Mouse (Mus musculus) layer of hippocampus, adult 2 months (tissue): ENCODE measurements at regions not wholly inside any gene's neighbourhood (a gene's known extent, or its start where the extent isn't known, plus 50 kb on each side); places are given as distances from the start of the nearest gene placed in this dataset.

ENCODE experiments used
- DNase-seq, 2 experiments: peaks; one replicate each; pipeline ENCODE4 v3.0.0; 2022; ENCODE audit warnings: low spot score in 2 of 2
- H3K27ac ChIP-seq: fragments of 200-600 bp; 2 replicates; pipeline ENCODE4 v1.8.1; 2022
- H3K4me3 ChIP-seq: fragments of 200-600 bp; 2 replicates; pipeline ENCODE4 v1.8.1; 2022; ENCODE audit warnings: mild to moderate bottlenecking
- CTCF ChIP-seq: fragments of 200-600 bp; conservative IDR thresholded peaks from 2 replicates; pipeline ENCODE4 v1.8.1; 2022; ENCODE audit warnings: antibody characterized with exemption, mild to moderate bottlenecking, moderate library complexity

GRCm38 (mm10) chr14:62216995-62217394 lies 75.4 kb upstream of the Rnaseh2b start:
- TF ChIP-seq CTCF = no peak
- DNase-seq = no peak
- H3K27ac ChIP-seq = no peak overlapping the region
- no peak overlapping the region for H3K4me3 ChIP-seq

DNA sequence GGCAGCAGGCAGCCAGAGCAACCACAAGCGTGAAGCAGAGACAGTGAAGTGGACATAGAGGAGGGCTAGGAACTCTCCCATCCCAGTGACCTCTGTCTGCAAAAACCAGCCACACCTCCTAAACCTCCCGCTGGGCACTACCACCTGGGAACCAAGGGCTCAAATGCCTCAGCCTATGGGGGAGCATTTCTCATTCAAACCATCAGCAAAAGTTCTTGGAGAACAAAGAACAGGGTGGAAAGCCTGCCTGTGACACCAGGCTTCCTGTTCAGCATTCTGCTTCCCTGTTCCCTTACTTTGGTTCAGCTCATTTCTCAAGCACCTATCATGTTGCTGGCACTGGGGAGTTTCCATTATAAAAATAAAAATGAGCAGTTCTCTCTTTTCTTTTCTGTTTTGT lies 74.4 kb upstream of the Rnaseh2b start:
- TF ChIP-seq CTCF = no peak
- DNase-seq = no peak

DNA sequence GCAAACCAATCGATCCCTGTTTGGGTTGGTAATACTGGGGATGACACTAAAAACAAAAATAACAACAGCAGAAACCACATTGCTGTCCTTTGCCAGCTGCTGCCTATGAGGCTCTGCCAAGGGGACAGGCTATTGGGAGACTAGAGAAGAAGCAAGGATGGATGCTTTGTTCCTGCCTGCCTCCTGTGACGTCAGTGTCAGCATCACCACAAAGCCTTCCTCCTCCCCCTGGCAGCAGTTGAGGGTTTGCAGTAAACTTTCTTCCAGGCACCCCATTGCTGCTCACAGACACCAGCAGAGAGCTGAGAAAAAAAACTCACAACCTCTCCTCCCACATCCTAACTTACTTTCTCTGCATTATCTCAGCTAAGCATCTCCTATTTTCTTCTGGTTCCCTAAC lies 73.7 kb upstream of the Rnaseh2b start:
- Histone ChIP-seq H3K27ac (no peak overlapping the region), H3K4me3 (no peak overlapping the region)
- no peak for TF ChIP-seq CTCF
- DNase-seq = no peak

More for the DNA sequence above, 74.4 kb upstream of the Rnaseh2b start:
- Histone ChIP-seq H3K27ac (no peak overlapping the region), H3K4me3 (no peak overlapping the region)

DNA sequence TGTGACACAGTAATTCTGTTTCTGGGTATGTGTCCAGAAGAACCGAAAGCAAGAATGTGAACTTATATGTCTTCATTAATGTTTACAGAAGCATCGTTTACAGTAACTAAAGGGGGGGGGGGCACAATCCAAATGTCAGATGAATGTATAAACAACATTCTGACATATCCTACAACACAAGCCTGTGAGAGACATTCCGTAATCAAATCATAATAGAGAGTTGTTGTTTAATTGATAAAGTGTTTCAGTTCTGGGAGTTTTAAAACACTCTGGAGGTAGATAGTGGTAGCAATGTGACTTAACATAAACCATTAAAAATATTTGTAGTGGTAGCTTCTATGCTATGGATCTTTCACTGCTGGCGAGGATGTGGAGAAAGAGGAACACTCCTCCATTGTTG lies 71.6 kb upstream of the Rnaseh2b start:
- no peak for TF ChIP-seq CTCF
- H3K27ac ChIP-seq = no peak overlapping the region

More for the DNA sequence above, 71.6 kb upstream of the Rnaseh2b start:
- H3K4me3 ChIP-seq = no peak overlapping the region
- no peak for DNase-seq
